Mouse (Mus musculus): ENCODE measurements around the gene Clpx. TPM values are rescaled to one million over a fixed set of nuclear protein-coding genes. Genes with fewer than 3 reads are reported as not detected.
"Not testable (repeated sequence)": the region's sequence is repeated elsewhere in the genome, so short reads cannot be mapped to it uniquely, and the experiment has no call there.

Clpx gene
- polyA plus RNA-seq, 1 experiment from 2014 or later = 37.2 TPM

GRCm38 (mm10) chr9:65283301-65283700 lies 10.8 kb upstream of the Clpx start:
- Histone ChIP-seq H3K36me3 (ENCODE audit: control insufficient read depth, insufficient read depth, low read length) (no peaks in the 10 kb centered on the region), H3K4me1 (ENCODE audit: control insufficient read depth, insufficient read depth, low read depth, low read length) (no peaks in the 10 kb centered on the region), H3K27ac (ENCODE audit: low read depth, low read length) (no peak overlapping the region), H3K27me3 (replicated peaks; ENCODE audit: control insufficient read depth, insufficient read depth, low read length) (no peaks in the 10 kb centered on the region; the same call in 1 of the 2 replicates), H3K4me2 (ENCODE audit: low read length) (no peak overlapping the region), H3K4me3 (ENCODE audit: low read length) (no peak overlapping the region), H3K9ac (ENCODE audit: low read depth, low read length) (no peak overlapping the region), H3K9me3 (ENCODE audit: control insufficient read depth, low read length) (no peaks in the 10 kb centered on the region)
- under 1% methylated on average over 3 of the region's 3 CpGs for WGBS
- peak; percentile 73; the same call in 1 of the 2 replicates for ATAC-seq

GRCm38 (mm10) chr9:65288252-65288651 lies 5.8 kb upstream of the Clpx start:
- H3K36me3 ChIP-seq (ENCODE audit: control insufficient read depth, insufficient read depth, low read length); H3K4me1 ChIP-seq (ENCODE audit: control insufficient read depth, insufficient read depth, low read depth, low read length); H3K4me2 ChIP-seq (ENCODE audit: low read length); H3K9me3 ChIP-seq (ENCODE audit: control insufficient read depth, low read length); H3K4me3 ChIP-seq (ENCODE audit: low read length); H3K27ac ChIP-seq (ENCODE audit: low read depth, low read length); H3K9ac ChIP-seq (ENCODE audit: low read depth, low read length); H3K27me3 ChIP-seq (replicated peaks; ENCODE audit: control insufficient read depth, insufficient read depth, low read length); ATAC-seq: not testable (repeated sequence)
- 92% methylated on average over 5 of the region's 5 CpGs for WGBS

- peaks cover 7% of the 10 kb centered on the region for H3K4me1 ChIP-seq (ENCODE audit: control insufficient read depth, insufficient read depth, low read depth, low read length)
- ATAC-seq = no peak
- 96% methylated on average over 4 of the region's 4 CpGs for WGBS
- no peaks in the 10 kb centered on the region for H3K9me3 ChIP-seq (ENCODE audit: control insufficient read depth, low read length)
- H3K27me3 ChIP-seq (replicated peaks; ENCODE audit: control insufficient read depth, insufficient read depth, low read length) = no peaks in the 10 kb centered on the region; the same call in 1 of the 2 replicates
- H3K4me3 ChIP-seq (ENCODE audit: low read length) = no peak overlapping the region
- H3K9ac ChIP-seq (ENCODE audit: low read depth, low read length) = no peak overlapping the region
- H3K36me3 ChIP-seq (ENCODE audit: control insufficient read depth, insufficient read depth, low read length) = no peaks in the 10 kb centered on the region
- H3K4me2 ChIP-seq (ENCODE audit: low read length) = no peak overlapping the region
- H3K27ac ChIP-seq (ENCODE audit: low read depth, low read length) = no peak overlapping the region
Measured at GRCm38 (mm10) chr9:65289988-65290387, 4.1 kb upstream of the Clpx start.

GRCm38 (mm10) chr9:65292421-65292820 lies 1.6 kb upstream of the Clpx start:
- 97% methylated on average over 3 of the region's 3 CpGs for WGBS
- Histone ChIP-seq H3K9ac (ENCODE audit: low read depth, low read length) (no peak overlapping the region), H3K27ac (ENCODE audit: low read depth, low read length) (no peak overlapping the region), H3K27me3 (replicated peaks; ENCODE audit: control insufficient read depth, insufficient read depth, low read length) (no peaks in the 10 kb centered on the region), H3K4me3 (ENCODE audit: low read length) (no peak overlapping the region), H3K36me3 (ENCODE audit: control insufficient read depth, insufficient read depth, low read length) (no peaks in the 10 kb centered on the region), H3K4me1 (ENCODE audit: control insufficient read depth, insufficient read depth, low read depth, low read length) (peaks cover 14% of the 10 kb centered on the region), H3K4me2 (ENCODE audit: low read length) (no peak overlapping the region), H3K9me3 (ENCODE audit: control insufficient read depth, low read length) (no peaks in the 10 kb centered on the region)
- no peak for ATAC-seq

- 41% methylated on average over 5 of the region's 5 CpGs for WGBS
- H3K27me3 ChIP-seq (replicated peaks; ENCODE audit: control insufficient read depth, insufficient read depth, low read length) = no peaks in the 10 kb centered on the region
- peak overlapping the region; percentile 92 for H3K4me2 ChIP-seq (ENCODE audit: low read length)
- H3K36me3 ChIP-seq (ENCODE audit: control insufficient read depth, insufficient read depth, low read length) = peaks cover 6% of the 10 kb centered on the region
- H3K9ac ChIP-seq (ENCODE audit: low read depth, low read length) = peak overlapping the region; percentile 61
- H3K4me1 ChIP-seq (ENCODE audit: control insufficient read depth, insufficient read depth, low read depth, low read length) = peaks cover 14% of the 10 kb centered on the region
- peak overlapping the region; percentile 71 for H3K27ac ChIP-seq (ENCODE audit: low read depth, low read length)
- ATAC-seq = no peak
- H3K9me3 ChIP-seq (ENCODE audit: control insufficient read depth, low read length) = no peaks in the 10 kb centered on the region
- peak overlapping the region; percentile 94 for H3K4me3 ChIP-seq (ENCODE audit: low read length)
Measured at GRCm38 (mm10) chr9:65293119-65293518, 941 bp upstream of the Clpx start.

- peak overlapping the region; percentile 94 for H3K4me3 ChIP-seq (ENCODE audit: low read length)
- H3K9ac ChIP-seq (ENCODE audit: low read depth, low read length) = peak overlapping the region; percentile 61
- H3K36me3 ChIP-seq (ENCODE audit: control insufficient read depth, insufficient read depth, low read length) = peaks cover 6% of the 10 kb centered on the region
- 0% methylated on average over 9 of the region's 9 CpGs for WGBS
- peak overlapping the region; percentile 71 for H3K27ac ChIP-seq (ENCODE audit: low read depth, low read length)
- peak overlapping the region; percentile 92 for H3K4me2 ChIP-seq (ENCODE audit: low read length)
- H3K4me1 ChIP-seq (ENCODE audit: control insufficient read depth, insufficient read depth, low read depth, low read length) = peaks cover 14% of the 10 kb centered on the region
- H3K27me3 ChIP-seq (replicated peaks; ENCODE audit: control insufficient read depth, insufficient read depth, low read length) = no peaks in the 10 kb centered on the region
- ATAC-seq = peak; percentile 25; the same call in 1 of the 2 replicates
- H3K9me3 ChIP-seq (ENCODE audit: control insufficient read depth, low read length) = no peaks in the 10 kb centered on the region
Measured at GRCm38 (mm10) chr9:65293580-65293972, 484 bp upstream of the Clpx start.

GRCm38 (mm10) chr9:65294716-65295378 lies 787 bp downstream of the Clpx start:
- peak; percentile 27; the same call in 1 of the 2 replicates for ATAC-seq
- Histone ChIP-seq H3K9ac (ENCODE audit: low read depth, low read length) (peak overlapping the region; percentile 94), H3K27ac (ENCODE audit: low read depth, low read length) (peak overlapping the region; percentile 88), H3K4me2 (ENCODE audit: low read length) (peak overlapping the region; percentile 92), H3K4me3 (ENCODE audit: low read length) (peak overlapping the region; percentile 94), H3K27me3 (replicated peaks; ENCODE audit: control insufficient read depth, insufficient read depth, low read length) (no peaks in the 10 kb centered on the region), H3K36me3 (ENCODE audit: control insufficient read depth, insufficient read depth, low read length) (peaks cover 6% of the 10 kb centered on the region), H3K9me3 (ENCODE audit: control insufficient read depth, low read length) (no peaks in the 10 kb centered on the region), H3K4me1 (ENCODE audit: control insufficient read depth, insufficient read depth, low read depth, low read length) (peaks cover 14% of the 10 kb centered on the region)
- WGBS = 4% methylated on average over 28 of the region's 28 CpGs

GRCm38 (mm10) chr9:65297056-65297455 lies 3.0 kb downstream of the Clpx start:
- Histone ChIP-seq H3K9me3 (ENCODE audit: control insufficient read depth, low read length) (no peaks in the 10 kb centered on the region), H3K4me1 (ENCODE audit: control insufficient read depth, insufficient read depth, low read depth, low read length) (peaks cover 14% of the 10 kb centered on the region), H3K4me2 (ENCODE audit: low read length) (no peak overlapping the region), H3K36me3 (ENCODE audit: control insufficient read depth, insufficient read depth, low read length) (peaks cover 15% of the 10 kb centered on the region), H3K27me3 (replicated peaks; ENCODE audit: control insufficient read depth, insufficient read depth, low read length) (no peaks in the 10 kb centered on the region), H3K9ac (ENCODE audit: low read depth, low read length) (no peak overlapping the region), H3K4me3 (ENCODE audit: low read length) (no peak overlapping the region), H3K27ac (ENCODE audit: low read depth, low read length) (no peak overlapping the region)
- 98% methylated on average over 2 of the region's 2 CpGs for WGBS
- no peak for ATAC-seq

- 90% methylated on average over 3 of the region's 3 CpGs for WGBS
Measured at GRCm38 (mm10) chr9:65298761-65299160, 4.7 kb downstream of the Clpx start.

More at GRCm38 (mm10) chr9:65298761-65299160, 4.7 kb downstream of the Clpx start:
- Histone ChIP-seq H3K4me2 (ENCODE audit: low read length) (no peak overlapping the region), H3K4me1 (ENCODE audit: control insufficient read depth, insufficient read depth, low read depth, low read length) (peaks cover 8% of the 10 kb centered on the region), H3K27ac (ENCODE audit: low read depth, low read length) (no peak overlapping the region), H3K27me3 (replicated peaks; ENCODE audit: control insufficient read depth, insufficient read depth, low read length) (no peaks in the 10 kb centered on the region), H3K4me3 (ENCODE audit: low read length) (no peak overlapping the region), H3K36me3 (ENCODE audit: control insufficient read depth, insufficient read depth, low read length) (peaks cover 15% of the 10 kb centered on the region), H3K9me3 (ENCODE audit: control insufficient read depth, low read length) (no peaks in the 10 kb centered on the region), H3K9ac (ENCODE audit: low read depth, low read length) (no peak overlapping the region)
- no peak for ATAC-seq
